Mouse (Mus musculus) heart, postnatal 10 days (tissue): ENCODE results near the gene Zdhhc22. TPM values are rescaled to one million over a fixed set of nuclear protein-coding genes. Genes with fewer than 3 reads are reported as not detected.

Source experiments
- DNase-seq, 2 experiments: peaks; one replicate each; pipeline ENCODE4 v3.0.0; 2021
- intact Hi-C: fragments of 180-260 bp; cut with DNase I; formaldehyde crosslinking; loops from one replicate; pipeline ENCODE4 v1.15.1; 2025
- total RNA-seq, 2 experiments: library from RNA; stranded (reverse); gene quantifications; 2 replicates each; pipeline ENCODE4 v1.2.3; 2021

Gene Zdhhc22
- total RNA-seq, 2 experiments from 2014 or later = not detected

DNA sequence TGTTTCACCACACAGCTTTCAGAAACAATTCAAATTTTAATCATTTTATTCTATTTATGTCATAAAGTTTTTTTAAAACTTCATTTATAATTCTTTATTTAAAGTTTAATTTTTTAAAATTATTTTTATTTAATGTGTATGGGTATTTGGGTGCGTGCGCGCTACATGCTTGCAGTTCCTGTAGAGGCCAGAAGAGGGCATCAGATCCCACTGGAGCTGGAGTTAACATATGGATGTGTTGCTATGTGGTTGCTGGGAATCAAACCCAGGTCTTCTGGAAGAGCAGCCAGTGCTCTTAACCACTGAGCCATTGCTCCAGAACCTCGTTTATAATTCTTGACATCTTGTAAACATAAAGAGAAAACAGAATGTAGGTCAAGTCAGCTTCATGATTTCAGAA, 8.5 kb upstream of the Zdhhc22 start:
- intact Hi-C loops = loop anchor here (2.0 kb wide), 1 partner anchor 24 kb away; no protein-coding TSS in a partner anchor
- no peak for DNase-seq

DNA sequence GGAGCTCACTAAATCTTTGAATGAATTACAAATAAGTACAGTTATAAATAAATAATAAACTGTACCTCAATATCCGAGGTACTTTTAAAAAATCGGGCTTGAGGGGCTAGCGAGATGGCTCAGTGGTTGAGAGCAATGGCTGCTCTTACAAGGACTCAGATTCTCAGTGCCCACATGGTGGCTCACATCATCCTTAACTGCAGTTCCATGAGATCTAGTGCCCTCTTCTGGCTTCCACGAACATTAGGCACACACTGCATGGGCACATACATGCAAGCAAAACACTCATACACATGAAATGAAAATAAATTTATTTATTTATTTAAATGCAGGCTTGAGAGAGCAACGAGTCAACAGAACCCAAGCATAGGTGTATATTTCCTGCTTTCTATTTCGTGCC, 5.7 kb upstream of the Zdhhc22 start:
- intact Hi-C loops = no loop called here
- no peak for DNase-seq

DNA sequence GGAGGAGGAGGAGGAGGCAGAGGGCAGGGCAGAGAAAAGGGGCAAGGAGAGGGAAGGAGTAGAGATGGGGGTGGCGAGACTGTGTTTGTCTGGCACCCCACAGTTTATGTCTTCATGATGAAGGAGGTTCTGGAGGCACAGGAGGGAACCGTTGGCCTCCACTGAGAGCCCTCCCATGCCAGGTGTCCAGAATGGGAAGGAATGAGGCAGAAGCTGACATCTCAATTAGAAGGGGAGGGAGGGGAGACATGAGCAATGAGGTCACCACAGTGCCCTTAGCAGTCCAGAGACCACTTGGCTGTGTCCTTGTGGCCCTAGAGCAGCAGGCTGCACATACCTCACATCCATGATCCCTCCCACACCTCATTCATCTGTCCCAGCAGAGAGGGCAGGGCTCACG, 4.5 kb upstream of the Zdhhc22 start:
- intact Hi-C loops = no loop called here
- no peak for DNase-seq

DNA sequence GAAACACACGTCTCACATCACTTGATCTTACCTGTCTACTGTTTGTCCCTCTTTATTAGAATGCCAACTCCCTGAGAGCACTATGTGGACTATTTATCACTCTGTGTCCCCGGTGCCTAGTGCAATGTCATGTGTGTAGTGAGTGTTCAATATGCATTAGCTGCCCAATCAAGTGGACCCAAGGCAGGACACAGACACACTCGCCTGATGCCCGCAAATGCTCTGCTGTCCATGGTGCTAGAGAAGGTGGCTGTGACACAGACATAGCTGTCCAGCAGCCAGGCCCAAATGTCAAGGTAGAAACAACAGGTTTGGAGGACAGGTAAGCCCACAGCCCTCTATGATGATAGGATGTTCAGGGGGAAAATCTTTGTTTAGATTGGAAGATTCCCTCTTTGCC, 3.9 kb upstream of the Zdhhc22 start:
- intact Hi-C loops = no loop called here
- DNase-seq = peak; percentile 41 to 58

DNA sequence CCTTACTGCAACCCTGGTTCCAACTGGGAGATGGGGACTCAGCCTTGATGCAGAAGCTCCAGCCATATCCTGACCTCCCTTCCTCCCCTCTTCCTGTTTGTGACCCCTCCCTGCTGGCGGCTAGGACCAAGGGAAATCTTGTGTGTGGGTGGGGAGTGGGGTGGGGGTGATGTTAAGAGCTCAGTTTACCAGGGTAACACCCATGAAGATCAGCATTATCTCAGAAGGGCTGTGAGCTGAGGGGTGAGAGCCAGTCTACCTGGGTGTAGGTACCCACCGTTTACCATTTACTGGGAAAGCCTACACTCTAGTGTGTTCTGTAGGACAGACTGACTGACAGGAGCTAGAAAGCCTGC, 503 bp upstream of the Zdhhc22 start:
- intact Hi-C loops = no loop called here
- no peak for DNase-seq

DNA sequence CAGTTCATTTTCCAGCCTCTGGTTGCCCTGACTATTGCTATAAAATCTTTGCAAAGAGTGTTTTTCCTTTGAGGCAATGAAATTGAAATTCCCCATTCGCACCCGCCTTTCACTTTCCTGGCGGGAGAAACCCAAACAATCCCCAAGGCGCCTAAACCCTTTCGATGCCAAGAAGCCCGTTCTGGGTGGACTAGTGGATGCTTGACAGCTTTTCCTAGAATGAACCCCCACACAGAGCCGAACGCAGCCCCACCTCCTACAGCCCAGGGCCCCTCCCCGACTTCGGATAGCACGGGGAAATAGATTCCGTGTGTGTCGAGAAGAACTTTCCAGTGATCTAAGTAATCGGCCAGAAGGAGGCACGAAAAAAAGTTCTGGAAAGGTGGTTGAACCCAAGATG, 852 bp downstream of the Zdhhc22 start:
- DNase-seq = no peak
- intact Hi-C loops = no loop called here

DNA sequence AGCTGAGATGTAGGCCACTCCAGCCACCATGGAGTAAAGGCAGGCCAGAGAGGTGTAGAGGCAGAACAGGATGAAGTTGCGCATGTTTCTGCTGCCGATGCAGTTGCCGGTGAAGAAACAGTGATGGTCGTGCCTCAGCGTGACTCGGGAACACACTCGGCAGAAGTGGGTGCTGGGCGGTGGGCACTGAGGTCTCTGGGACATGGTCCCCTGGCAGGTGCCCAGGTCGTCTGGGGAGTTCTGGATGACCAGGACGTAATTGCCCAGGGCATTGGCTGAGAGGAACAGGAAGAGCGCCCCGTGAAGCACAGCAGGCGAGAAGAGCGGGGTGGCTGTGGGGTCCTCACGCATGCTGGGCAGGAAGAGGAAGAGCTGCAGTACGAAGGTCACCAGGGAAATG, 2.0 kb downstream of the Zdhhc22 start:
- intact Hi-C loops = no loop called here
- DNase-seq = no peak

DNA sequence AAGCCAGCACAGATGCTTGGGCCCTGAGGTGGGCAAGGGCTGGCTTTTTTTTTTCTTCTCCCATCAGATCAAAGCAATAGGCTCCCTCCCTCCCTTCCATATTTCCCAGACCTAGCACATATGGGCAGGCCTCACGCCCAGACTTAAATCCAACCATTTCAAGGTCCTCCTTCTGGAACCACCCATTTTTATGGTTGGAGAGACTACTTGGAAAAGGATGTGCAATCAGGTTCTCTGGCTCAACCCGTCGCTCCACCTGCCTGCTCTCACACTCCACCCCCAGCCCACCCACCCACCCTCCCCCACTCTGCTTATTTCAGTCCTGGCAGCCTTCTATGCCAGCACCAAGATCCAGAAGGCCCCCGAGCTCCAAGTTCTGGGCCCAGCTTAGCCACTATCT, 3.7 kb downstream of the Zdhhc22 start:
- intact Hi-C loops = no loop called here
- DNase-seq = no peak

DNA sequence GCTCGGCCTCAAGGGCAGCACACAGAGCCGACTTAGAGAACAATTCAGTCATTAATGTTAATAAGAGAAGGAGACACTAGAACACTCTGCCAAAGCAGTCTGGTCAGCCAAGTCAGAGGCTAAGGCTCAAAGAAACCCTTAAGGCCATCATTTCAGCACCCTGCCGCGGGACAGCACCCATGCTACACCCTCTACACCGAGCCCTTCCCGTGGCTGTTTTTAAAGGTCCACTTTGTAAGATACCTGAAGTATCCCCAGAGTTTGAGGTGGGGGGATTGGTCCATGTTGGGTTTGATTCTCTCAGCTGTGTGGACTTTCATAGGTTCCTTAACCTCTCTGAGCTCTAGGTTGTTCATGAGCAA, 6.1 kb downstream of the Zdhhc22 start:
- intact Hi-C loops = loop anchor here (5.0 kb wide), 1 partner anchor 68 kb away; no protein-coding TSS in a partner anchor
- DNase-seq = peak; percentile 63 to 75

DNA sequence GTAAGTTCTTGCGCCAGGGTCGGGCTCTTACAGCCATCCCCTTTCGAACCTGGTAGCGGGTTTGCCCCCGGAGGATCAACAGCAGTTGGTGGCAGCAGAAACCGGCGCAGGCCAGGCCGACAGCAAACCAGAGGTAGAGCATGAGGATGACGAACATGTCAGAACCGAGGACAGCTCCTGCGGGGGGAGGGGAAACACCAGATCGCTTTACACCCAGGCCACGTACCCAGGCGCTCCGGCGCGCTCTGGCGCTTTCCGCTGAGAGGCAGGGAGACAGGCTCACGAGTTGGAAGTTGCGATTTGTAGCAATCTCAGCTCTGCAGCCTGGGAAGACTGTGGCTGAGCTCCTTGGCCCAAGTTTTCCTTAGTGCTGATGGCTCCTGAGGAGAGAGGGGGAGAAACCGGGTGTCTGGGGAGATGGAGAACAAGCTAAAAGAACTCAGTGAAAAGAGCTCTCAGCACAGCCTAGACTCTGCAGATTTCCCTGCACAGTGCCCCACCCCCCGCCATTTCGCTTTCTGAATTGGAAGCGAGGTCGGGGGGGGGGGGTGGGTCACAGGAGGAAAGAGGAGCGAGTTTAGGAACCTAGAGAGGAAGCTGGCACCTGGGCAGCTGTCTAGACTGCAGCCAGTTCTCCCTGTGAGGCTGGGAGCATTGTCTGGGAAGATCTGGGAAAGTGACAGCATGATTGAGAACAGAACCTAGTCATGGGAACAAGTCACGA, 6.6 kb downstream of the Zdhhc22 start:
- DNase-seq = peak; percentile 79 to 85
- intact Hi-C loops = loop anchor here (5.0 kb wide), 1 partner anchor 69 kb away; no protein-coding TSS in a partner anchor

DNA sequence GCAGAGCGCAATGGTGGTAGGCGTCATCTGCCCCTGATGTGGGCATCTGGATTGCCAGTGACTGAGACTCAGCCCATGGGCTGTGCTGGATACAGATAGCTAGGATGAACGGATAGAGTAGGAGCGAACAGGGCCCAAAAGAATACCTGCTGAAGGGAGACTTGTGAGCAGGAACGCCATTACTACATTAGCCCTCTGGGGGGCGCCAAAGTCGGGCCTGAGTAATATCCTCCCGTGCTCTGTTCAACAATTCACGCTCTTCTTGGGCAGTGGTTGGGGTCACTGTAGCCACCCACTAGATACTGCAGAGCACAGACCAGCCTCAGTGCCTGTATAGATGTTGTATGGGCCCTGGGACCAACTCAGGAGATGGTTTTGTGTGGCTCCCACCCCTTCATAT, 9.1 kb downstream of the Zdhhc22 start:
- intact Hi-C loops = loop anchor here (5.0 kb wide), 1 partner anchor 71 kb away; no protein-coding TSS in a partner anchor
- no peak for DNase-seq

DNA sequence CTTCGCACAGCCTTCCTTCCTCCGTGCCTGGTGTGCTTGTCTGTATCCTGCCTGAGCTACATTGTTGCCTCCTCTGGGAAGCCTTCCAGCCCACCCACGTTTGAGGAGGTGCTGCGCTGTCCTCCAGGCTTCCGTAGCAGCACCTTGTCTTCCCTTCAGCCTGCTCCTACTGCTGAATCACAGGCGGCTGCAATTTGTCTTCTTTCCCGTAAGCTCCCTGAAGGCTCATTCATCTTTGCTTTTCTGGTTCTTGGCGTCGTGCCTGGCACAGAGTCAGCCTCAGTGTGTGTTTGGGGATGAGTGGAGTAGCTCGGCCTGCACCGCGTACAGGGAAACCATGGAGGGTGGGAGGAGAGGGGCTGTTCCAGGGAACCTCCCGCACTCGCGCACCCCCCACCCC, 12.4 kb downstream of the Zdhhc22 start:
- intact Hi-C loops = loop anchor here (1.0 kb wide), 1 partner anchor 210 kb away; no protein-coding TSS in a partner anchor
- DNase-seq = no peak

DNA sequence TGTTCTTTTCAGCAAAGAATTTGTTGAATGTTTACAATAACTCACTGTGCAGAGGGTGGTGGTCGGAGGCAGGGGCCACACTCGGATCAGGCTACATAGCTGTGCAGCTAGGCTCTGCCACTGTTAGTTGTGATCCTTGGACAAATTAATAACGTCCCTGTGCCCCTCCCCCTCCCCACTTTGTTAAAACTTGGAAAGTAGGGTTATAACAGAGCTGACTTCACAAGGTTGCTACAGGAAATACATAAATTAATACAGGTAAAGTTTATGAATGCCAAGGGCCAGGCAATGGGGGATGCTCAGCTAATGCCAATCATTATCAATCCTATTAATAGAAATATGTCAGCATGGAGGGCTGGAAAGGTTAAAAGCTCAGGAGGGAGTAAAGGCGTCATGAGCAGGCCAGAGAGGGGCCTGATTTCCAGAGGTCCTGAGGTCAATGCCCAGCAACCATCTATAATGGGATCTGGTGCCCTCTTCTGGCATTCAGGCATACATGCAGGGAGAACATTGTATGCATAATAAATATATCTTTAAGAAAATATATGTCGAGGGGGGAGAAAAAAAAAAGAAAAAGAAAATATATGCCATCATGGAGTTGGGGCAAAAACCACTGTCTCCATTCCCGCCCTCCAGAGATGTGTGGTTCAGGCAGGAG, 13.6 kb downstream of the Zdhhc22 start:
- no peak for DNase-seq
- intact Hi-C loops = loop anchor here (1.0 kb wide), 1 partner anchor 208 kb away; no protein-coding TSS in a partner anchor

DNA sequence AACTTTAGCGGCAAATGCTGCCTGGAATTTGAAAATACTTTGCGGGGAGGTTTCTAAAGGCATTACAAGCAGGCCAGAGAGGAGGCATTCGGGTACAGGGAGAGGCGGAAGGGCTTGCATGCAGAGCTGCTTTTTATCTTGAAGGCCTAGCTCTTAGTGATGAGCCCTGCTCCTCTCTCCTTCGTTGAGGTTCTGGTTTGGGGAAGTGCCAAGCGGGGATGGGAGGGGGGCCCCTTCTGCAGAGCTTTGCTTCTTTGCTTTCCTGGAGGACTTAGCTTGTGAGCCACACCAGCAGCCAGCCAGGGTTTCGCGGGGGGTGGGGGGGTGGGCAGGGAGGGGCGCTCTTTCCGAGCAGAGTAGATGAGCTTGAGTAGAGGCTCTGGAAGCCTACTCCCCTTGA, 14.5 kb downstream of the Zdhhc22 start:
- no peak for DNase-seq
- intact Hi-C loops = loop anchor here (2.0 kb wide), 2 partner anchors 19 to 23 kb away; no protein-coding TSS in a partner anchor

DNA sequence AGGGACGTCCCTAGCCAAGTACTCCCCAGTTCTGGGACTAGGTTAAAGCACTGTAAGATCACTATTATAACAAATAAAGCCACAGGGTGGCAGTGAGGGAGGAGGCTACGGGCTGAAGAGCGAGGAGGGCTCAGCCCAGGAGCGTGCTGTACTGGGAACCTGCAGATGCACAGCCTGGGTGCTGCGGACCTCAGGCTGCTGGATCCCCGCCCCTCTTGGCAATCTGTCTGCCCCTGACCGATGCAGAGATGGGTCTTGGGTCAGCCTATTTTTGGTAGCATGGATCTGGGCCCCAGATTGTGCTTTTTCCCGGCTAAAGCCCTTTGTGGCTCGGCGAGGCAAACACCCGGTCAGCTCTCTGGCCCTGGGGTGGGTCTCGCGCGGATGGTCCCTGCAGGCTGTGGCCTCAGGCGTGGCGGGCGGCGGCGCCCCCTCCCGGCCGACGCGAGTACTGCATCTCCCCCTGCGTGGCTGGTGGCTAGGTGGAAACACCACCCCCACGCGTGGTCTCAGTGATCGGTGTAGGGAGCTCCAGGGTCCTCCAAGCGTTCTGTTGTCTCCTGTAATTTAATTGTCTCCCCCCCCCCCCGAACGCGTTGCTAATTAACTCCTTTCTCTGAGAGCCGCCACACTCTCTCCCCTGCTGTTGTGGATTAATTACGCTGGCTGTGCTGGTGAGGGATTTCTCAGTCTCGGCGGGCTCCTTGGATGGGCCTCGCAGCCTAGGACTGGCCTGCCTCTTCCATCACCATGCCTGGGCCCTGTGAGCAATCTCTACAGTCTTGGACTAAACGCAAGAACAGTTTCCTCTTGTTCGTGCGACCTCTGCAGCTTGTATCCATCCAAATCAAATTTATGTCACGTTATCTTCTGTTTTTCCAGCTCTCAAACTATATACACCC, 15.6 kb downstream of the Zdhhc22 start:
- DNase-seq = peak; percentile 81 to 89
- intact Hi-C loops = loop anchor here (1.0 to 5.0 kb wide), 4 partner anchors 18 to 252 kb away; no protein-coding TSS in a partner anchor

DNA sequence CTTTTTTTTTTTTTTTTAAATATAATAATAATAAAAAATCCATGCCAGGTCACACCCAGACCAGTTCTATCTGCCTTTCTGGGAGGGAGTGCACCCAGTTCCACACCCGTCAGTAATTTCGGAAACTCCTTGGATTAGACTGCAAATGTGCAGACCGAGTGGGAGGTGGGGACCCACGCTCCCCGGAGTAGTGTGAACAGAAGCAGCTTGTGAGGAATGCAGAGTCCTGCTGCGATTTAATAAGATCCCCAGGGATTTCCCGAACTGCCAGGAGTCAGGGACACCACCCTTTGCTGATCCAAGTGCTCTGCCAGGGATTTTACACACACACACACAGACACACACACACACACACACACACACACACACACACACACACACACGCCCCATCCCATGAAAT, 16.5 kb downstream of the Zdhhc22 start:
- no peak for DNase-seq

DNA sequence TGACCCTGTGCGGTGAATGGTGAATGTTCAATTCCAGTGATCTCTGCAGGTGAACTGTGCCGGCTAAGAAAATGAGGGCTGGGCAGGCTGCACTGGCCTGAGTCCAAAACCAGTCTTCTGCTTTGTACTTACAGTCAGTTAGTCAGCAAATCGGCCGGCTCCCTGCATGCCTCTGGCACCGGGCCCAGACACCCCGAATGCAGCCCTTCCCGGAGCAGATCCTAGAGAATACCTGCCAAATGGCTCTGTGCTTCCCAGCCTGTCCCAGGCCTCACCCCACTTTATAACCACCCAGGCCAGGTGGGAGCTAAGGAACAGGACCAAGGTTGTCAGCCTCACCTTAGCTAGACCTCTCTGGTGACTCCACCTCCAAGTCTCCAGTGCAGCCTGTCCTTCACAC, 17.0 kb downstream of the Zdhhc22 start:
- DNase-seq = peak; percentile 63 to 65
- intact Hi-C loops = loop anchor here (5.0 kb wide), 1 partner anchor 251 kb away; no protein-coding TSS in a partner anchor

More for the DNA sequence above, 16.5 kb downstream of the Zdhhc22 start:
- intact Hi-C loops = loop anchor here (1.0 to 5.0 kb wide), 4 partner anchors 17 to 251 kb away; no protein-coding TSS in a partner anchor

DNA sequence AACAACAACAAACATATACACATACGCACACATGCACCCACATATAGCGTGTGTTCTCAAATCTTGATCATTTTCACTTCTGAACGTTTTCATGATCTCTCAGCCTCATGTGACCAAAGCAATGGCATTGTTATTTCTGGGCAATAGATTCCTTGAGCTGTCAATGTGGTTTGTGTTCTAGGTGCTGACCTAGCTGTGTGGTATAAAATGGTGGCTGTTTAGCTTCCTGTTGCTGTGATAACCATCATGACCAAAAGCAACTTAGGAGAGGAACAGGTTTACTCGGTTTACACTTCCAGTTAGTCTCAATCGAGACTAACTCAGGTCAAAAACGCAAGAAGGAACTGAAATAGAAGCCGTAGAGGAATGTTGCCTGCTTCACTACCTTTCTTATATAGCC, 19.1 kb downstream of the Zdhhc22 start:
- intact Hi-C loops = loop anchor here (5.0 kb wide), 1 partner anchor 249 kb away; no protein-coding TSS in a partner anchor
- no peak for DNase-seq

DNA sequence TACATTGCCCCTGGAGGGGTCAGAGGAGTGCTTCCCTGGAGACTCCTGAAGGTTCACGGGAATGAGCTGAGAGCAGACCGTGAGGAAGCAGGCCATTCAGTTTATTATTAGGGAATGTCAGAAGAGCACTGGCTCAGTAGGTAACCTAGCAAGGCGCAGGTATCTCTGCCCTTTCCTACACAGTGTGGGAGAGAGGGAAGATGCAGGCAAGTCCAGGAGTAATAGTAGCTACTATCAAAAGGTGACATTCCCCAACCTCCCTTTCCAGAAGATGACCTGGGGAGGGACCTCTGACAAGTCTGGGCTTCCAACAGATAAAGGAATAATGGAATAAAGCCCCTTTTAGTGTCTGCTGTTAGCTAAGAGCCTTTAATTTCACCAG, 21.0 kb downstream of the Zdhhc22 start:
- intact Hi-C loops = no loop called here
- no peak for DNase-seq

DNA sequence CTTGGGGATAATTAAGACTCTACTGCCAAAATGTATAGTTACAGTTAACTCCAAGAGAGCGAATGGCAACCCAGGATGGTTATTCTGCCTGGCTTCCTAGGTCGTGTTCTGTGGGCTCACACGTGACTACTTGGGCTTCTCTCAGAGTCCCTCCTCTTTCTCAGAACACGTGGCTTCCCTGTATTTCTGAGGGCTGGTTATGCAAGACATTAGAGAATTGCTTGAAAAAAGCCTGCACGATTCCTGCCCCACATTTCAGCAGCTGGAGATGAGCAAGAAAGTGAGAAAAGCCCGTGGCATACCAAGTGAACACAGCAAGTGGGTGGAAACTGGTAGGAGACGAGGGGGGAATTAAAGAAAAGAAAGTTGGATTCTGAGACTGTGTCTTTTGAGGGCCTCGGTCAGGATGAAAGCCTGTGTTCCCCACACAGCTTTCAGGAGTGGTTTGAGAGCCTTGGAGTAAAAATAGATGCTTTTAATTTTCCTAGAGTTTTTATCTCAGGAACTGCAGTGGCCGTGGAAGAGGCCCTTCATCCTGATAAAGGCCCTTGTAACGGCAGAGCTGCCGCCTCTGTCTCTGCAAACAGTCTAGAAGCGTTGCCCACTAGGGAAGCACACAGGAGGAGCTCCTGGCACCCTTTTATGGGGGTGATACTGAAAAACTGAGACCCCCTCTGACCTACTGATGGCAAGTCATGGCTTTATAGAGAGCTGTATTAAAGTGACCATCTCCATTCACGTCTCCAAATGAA, 21.6 kb downstream of the Zdhhc22 start:
- peak in 1 of 2 experiments; percentile 52 for DNase-seq
- intact Hi-C loops = no loop called here
